Mouse (Mus musculus) heart, embryonic 16.5 days (tissue): ENCODE measurements around the gene Epas1. TPM values are rescaled to one million over a fixed set of nuclear protein-coding genes. Genes with fewer than 3 reads are reported as not detected.

Experiments
- ATAC-seq: fragments of 200-750 bp; cut with Nextera tagmentation; replicated peaks from 2 replicates; pipeline ENCODE4 v1.8.0; 2017; ENCODE audit warnings: moderate number of reproducible peaks; ENCODE audit not compliant: insufficient read depth, low FRiP score; ENCODE audit errors: extremely low read depth
- H3K27ac ChIP-seq: fragments of 300-500 bp; sonication (generic); 2 replicates; pipeline ENCODE4 v1.5.1; 2014; ENCODE audit warnings: mild to moderate bottlenecking, low read length, control low read depth, moderate library complexity
- H3K27me3 ChIP-seq: fragments of 300-500 bp; sonication (generic); 2 replicates; pipeline ENCODE4 v1.6.1; 2014; ENCODE audit warnings: low read length, mixed read lengths; ENCODE audit not compliant: control insufficient read depth, insufficient read depth
- H3K36me3 ChIP-seq: fragments of 300-500 bp; sonication (generic); 2 replicates; pipeline ENCODE4 v1.6.1; 2014; ENCODE audit not compliant: control insufficient read depth, insufficient read depth
- H3K4me1 ChIP-seq: fragments of 300-500 bp; sonication (generic); 2 replicates; pipeline ENCODE4 v1.6.1; 2014; ENCODE audit warnings: low read length, mixed read lengths; ENCODE audit not compliant: control insufficient read depth, insufficient read depth
- H3K4me2 ChIP-seq: fragments of 300-500 bp; sonication (generic); 2 replicates; pipeline ENCODE4 v1.6.1; 2014; ENCODE audit warnings: low read depth, mild to moderate bottlenecking, control low read depth, low read length
- H3K4me3 ChIP-seq: fragments of 300-500 bp; sonication (generic); 2 replicates; pipeline ENCODE4 v1.5.1; 2014; ENCODE audit warnings: mild to moderate bottlenecking, control low read depth, low read length
- H3K9ac ChIP-seq: fragments of 300-500 bp; sonication (generic); 2 replicates; pipeline ENCODE4 v1.6.1; 2014; ENCODE audit warnings: low read length, control low read depth
- H3K9me3 ChIP-seq: fragments of 300-500 bp; sonication (generic); replicated peaks from 2 replicates; pipeline ENCODE4 v1.6.1; 2016; ENCODE audit warnings: low read length; ENCODE audit not compliant: control insufficient read depth
- WGBS: fragments of 180-500 bp; shearing (Covaris S2); extraction: QIAGEN DNeasy Blood & Tissue Kit; methylation state at CpG from one replicate; pipeline ENCODE4 v1.1.7; 2014; 5-methylcytosine and 5-hydroxymethylcytosine counted together
- polyA plus RNA-seq: library from polyadenylated mRNA; unstranded; fragments of >200 nt; fragmentation: Nextera tagmentation; extraction: Ambion mirVana; gene quantifications from 2 replicates; pipeline ENCODE4 v1.2.1, GENCODE M21; 2015

Gene Epas1
- polyA plus RNA-seq, 1 experiment from 2014 or later, result 8.2 TPM

- peak overlapping the region; percentile 74 for H3K27ac ChIP-seq
These were observed 49.6 kb downstream of the Epas1 start for GRCm38 (mm10) chr17:86803147-86803546.

GRCm38 (mm10) chr17:86803653-86804052 is 50.2 kb downstream of the Epas1 start:
- WGBS, result 76% methylated on average over 5 of the region's 5 CpGs
- Histone ChIP-seq H3K9ac (no peak overlapping the region), H3K4me2 (no peak overlapping the region), H3K4me1 (peaks cover 24% of the 10 kb centered on the region), H3K36me3 (no peaks in the 10 kb centered on the region), H3K27me3 (no peaks in the 10 kb centered on the region), H3K9me3 (no peaks in the 10 kb centered on the region), H3K4me3 (no peak overlapping the region), H3K27ac (no peak overlapping the region)
- no peak for ATAC-seq

More at GRCm38 (mm10) chr17:86803147-86803546, 49.6 kb downstream of the Epas1 start:
- no peak overlapping the region for H3K4me2 ChIP-seq
- peaks cover 29% of the 10 kb centered on the region for H3K4me1 ChIP-seq
- H3K4me3 ChIP-seq, result no peak overlapping the region
- no peaks in the 10 kb centered on the region for H3K9me3 ChIP-seq
- no peaks in the 10 kb centered on the region for H3K27me3 ChIP-seq
- no peaks in the 10 kb centered on the region for H3K36me3 ChIP-seq
- WGBS, result 78% methylated on average over 10 of the region's 10 CpGs
- no peak overlapping the region for H3K9ac ChIP-seq
- no peak for ATAC-seq

- H3K4me1 ChIP-seq, result no peaks in the 10 kb centered on the region
- no peaks in the 10 kb centered on the region for H3K36me3 ChIP-seq
- H3K27me3 ChIP-seq, result no peaks in the 10 kb centered on the region
- H3K4me3 ChIP-seq, result no peak overlapping the region
- H3K9me3 ChIP-seq, result no peaks in the 10 kb centered on the region
- 4% methylated on average over 4 of the region's 4 CpGs for WGBS
- H3K27ac ChIP-seq, result no peak overlapping the region
- H3K4me2 ChIP-seq, result no peak overlapping the region
- no peak overlapping the region for H3K9ac ChIP-seq
- ATAC-seq, result no peak
These were observed 58.5 kb downstream of the Epas1 start for GRCm38 (mm10) chr17:86812029-86812428.

GRCm38 (mm10) chr17:86814320-86814719 is 60.8 kb downstream of the Epas1 start:
- 44% methylated on average over 1 of the region's 1 CpGs for WGBS
- no peaks in the 10 kb centered on the region for H3K27me3 ChIP-seq
- H3K9ac ChIP-seq, result no peak overlapping the region
- H3K27ac ChIP-seq, result peak overlapping the region; percentile 9; the same call in 1 of the 2 replicates
- no peaks in the 10 kb centered on the region for H3K9me3 ChIP-seq
- H3K4me2 ChIP-seq, result no peak overlapping the region
- no peak overlapping the region for H3K4me3 ChIP-seq
- 0 out of 2 replicates have a peak, but pooled peaks have one; percentile 56 for ATAC-seq
- H3K4me1 ChIP-seq, result no peaks in the 10 kb centered on the region
- no peaks in the 10 kb centered on the region for H3K36me3 ChIP-seq

GRCm38 (mm10) chr17:86815016-86815865 is 61.7 kb downstream of the Epas1 start:
- Histone ChIP-seq H3K27me3 (no peaks in the 10 kb centered on the region), H3K4me2 (no peak overlapping the region), H3K36me3 (no peaks in the 10 kb centered on the region), H3K4me1 (no peaks in the 10 kb centered on the region), H3K4me3 (no peak overlapping the region), H3K27ac (no peak overlapping the region; the same call in 1 of the 2 replicates), H3K9ac (no peak overlapping the region), H3K9me3 (no peaks in the 10 kb centered on the region)
- WGBS, result 60% methylated on average over 24 of the region's 24 CpGs
- ATAC-seq, result no peak

- no peak overlapping the region for H3K9ac ChIP-seq
- no peaks in the 10 kb centered on the region for H3K9me3 ChIP-seq
- H3K4me2 ChIP-seq, result no peak overlapping the region
- 84% methylated on average over 8 of the region's 8 CpGs for WGBS
- no peak overlapping the region for H3K4me3 ChIP-seq
- H3K36me3 ChIP-seq, result no peaks in the 10 kb centered on the region
- no peak overlapping the region for H3K27ac ChIP-seq
- no peaks in the 10 kb centered on the region for H3K4me1 ChIP-seq
- H3K27me3 ChIP-seq, result no peaks in the 10 kb centered on the region
- no peak for ATAC-seq
These were observed 68.7 kb downstream of the Epas1 start for GRCm38 (mm10) chr17:86822017-86822737.

GRCm38 (mm10) chr17:86824502-86825162 is 71.1 kb downstream of the Epas1 start:
- Histone ChIP-seq H3K36me3 (no peaks in the 10 kb centered on the region; the same call in 1 of the 2 replicates), H3K4me1 (no peaks in the 10 kb centered on the region), H3K4me3 (no peak overlapping the region), H3K4me2 (no peak overlapping the region), H3K9me3 (no peaks in the 10 kb centered on the region), H3K27me3 (no peaks in the 10 kb centered on the region), H3K27ac (no peak overlapping the region), H3K9ac (no peak overlapping the region)
- 76% methylated on average over 18 of the region's 18 CpGs for WGBS
- no peak for ATAC-seq

- WGBS, result 79% methylated on average over 9 of the region's 9 CpGs
- H3K36me3 ChIP-seq, result no peaks in the 10 kb centered on the region; the same call in 1 of the 2 replicates
- no peaks in the 10 kb centered on the region for H3K27me3 ChIP-seq
- H3K4me2 ChIP-seq, result no peak overlapping the region
- no peaks in the 10 kb centered on the region for H3K9me3 ChIP-seq
- H3K27ac ChIP-seq, result no peak overlapping the region
- H3K9ac ChIP-seq, result no peak overlapping the region
- ATAC-seq, result no peak
- H3K4me1 ChIP-seq, result no peaks in the 10 kb centered on the region
- no peak overlapping the region for H3K4me3 ChIP-seq
These were observed 71.8 kb downstream of the Epas1 start for GRCm38 (mm10) chr17:86825163-86825902.
